Mouse (Mus musculus) heart, embryonic 15.5 days (tissue): ENCODE measurements at regions not wholly inside any gene's neighbourhood (a gene's known extent, or its start where the extent isn't known, plus 50 kb on each side); places are given as distances from the start of the nearest gene placed in this dataset.
A peak's percentile ranks its signal among the peaks of the same experiment; 100 is the strongest.

Source experiments
- ATAC-seq: fragments of 200-750 bp; cut with Nextera tagmentation; replicated peaks from 2 replicates; pipeline ENCODE4 v1.8.0; 2017; ENCODE audit warnings: low read depth, moderate TSS enrichment; ENCODE audit not compliant: insufficient number of reproducible peaks, insufficient read depth, low FRiP score
- H3K27ac ChIP-seq: fragments of 300-500 bp; sonication (generic); 2 replicates; pipeline ENCODE4 v1.5.1; 2015; ENCODE audit warnings: mild to moderate bottlenecking, inconsistent platforms
- H3K27me3 ChIP-seq: fragments of 300-500 bp; sonication (generic); 2 replicates; pipeline ENCODE4 v1.6.1; 2015; ENCODE audit warnings: inconsistent platforms
- H3K36me3 ChIP-seq: fragments of 300-500 bp; sonication (generic); 2 replicates; pipeline ENCODE4 v1.6.1; 2015; ENCODE audit warnings: mild to moderate bottlenecking, inconsistent platforms
- H3K4me1 ChIP-seq: fragments of 300-500 bp; sonication (generic); replicated peaks from 2 replicates; pipeline ENCODE4 v1.6.1; 2015; ENCODE audit warnings: inconsistent platforms
- H3K4me2 ChIP-seq: fragments of 300-500 bp; sonication (generic); 2 replicates; pipeline ENCODE4 v1.6.1; 2015; ENCODE audit warnings: inconsistent platforms, mild to moderate bottlenecking, moderate library complexity
- H3K4me3 ChIP-seq: fragments of 300-500 bp; sonication (generic); 2 replicates; pipeline ENCODE4 v1.5.1; 2015; ENCODE audit warnings: mild to moderate bottlenecking, inconsistent platforms
- H3K9ac ChIP-seq: fragments of 300-500 bp; sonication (generic); 2 replicates; pipeline ENCODE4 v1.6.1; 2015; ENCODE audit warnings: mild to moderate bottlenecking, inconsistent platforms
- H3K9me3 ChIP-seq: fragments of 300-500 bp; sonication (generic); replicated peaks from 2 replicates; pipeline ENCODE4 v1.6.1; 2016; ENCODE audit warnings: inconsistent platforms
- WGBS: fragments of 180-500 bp; shearing (Covaris S2); methylation state at CpG from one replicate; pipeline ENCODE4 v1.1.7; 2015; ENCODE audit warnings: mixed read lengths; 5-methylcytosine and 5-hydroxymethylcytosine counted together

DNA sequence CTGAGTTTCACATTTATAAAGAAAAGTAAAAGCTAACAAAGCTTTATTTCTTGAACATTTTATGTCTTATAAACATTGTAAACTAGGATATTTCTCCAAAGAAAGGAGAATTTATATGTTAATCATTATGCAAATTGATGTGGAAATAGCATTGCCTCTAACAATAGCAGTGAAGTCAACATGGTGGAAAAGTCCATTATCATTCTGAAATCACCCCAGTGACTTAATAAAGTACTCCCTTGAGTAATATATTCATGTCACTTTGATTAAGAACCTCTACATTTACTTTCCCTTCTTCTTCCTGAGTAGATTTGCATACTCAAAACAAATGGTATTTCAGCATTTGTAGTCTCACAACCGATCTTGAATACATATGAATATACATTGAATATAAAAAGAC, 676.7 kb upstream of the Edil3 start:
- Histone ChIP-seq H3K4me2 (no peak overlapping the region), H3K36me3 (no peaks in the 10 kb centered on the region), H3K27me3 (no peaks in the 10 kb centered on the region), H3K4me3 (no peak overlapping the region), H3K9me3 (no peaks in the 10 kb centered on the region), H3K27ac (no peak overlapping the region), H3K9ac (no peak overlapping the region), H3K4me1 (no peaks in the 10 kb centered on the region)
- WGBS, result 82% methylated on average over 1 of the region's 1 CpGs
- no peak for ATAC-seq

- WGBS, result 68% methylated on average over 3 of the region's 3 CpGs
- Histone ChIP-seq H3K4me3 (no peak overlapping the region), H3K27ac (no peak overlapping the region), H3K9me3 (no peaks in the 10 kb centered on the region), H3K4me2 (no peak overlapping the region), H3K4me1 (no peaks in the 10 kb centered on the region), H3K36me3 (no peaks in the 10 kb centered on the region), H3K9ac (no peak overlapping the region), H3K27me3 (no peaks in the 10 kb centered on the region)
- no peak for ATAC-seq
Observed at GRCm38 (mm10) chr13:88186579-88186978, 634.7 kb upstream of the Edil3 start.

- no peaks in the 10 kb centered on the region for H3K4me1 ChIP-seq
- no peaks in the 10 kb centered on the region for H3K9me3 ChIP-seq
- no peaks in the 10 kb centered on the region for H3K36me3 ChIP-seq
- no peaks in the 10 kb centered on the region for H3K27me3 ChIP-seq
- H3K4me3 ChIP-seq, result no peak overlapping the region
- H3K9ac ChIP-seq, result no peak overlapping the region
- no peak overlapping the region for H3K4me2 ChIP-seq
- 0 out of 2 replicates have a peak, but pooled peaks have one; percentile 43 for ATAC-seq
- H3K27ac ChIP-seq, result peak overlapping the region; percentile 59
Observed at GRCm38 (mm10) chr13:88201717-88202323, 619.5 kb upstream of the Edil3 start.

GRCm38 (mm10) chr13:88240448-88240847, 580.8 kb upstream of the Edil3 start:
- Histone ChIP-seq H3K9ac (no peak overlapping the region), H3K4me2 (no peak overlapping the region)
- ATAC-seq, result no peak

More at GRCm38 (mm10) chr13:88240448-88240847, 580.8 kb upstream of the Edil3 start:
- H3K27ac ChIP-seq, result no peak overlapping the region
- H3K27me3 ChIP-seq, result no peaks in the 10 kb centered on the region
- H3K4me3 ChIP-seq, result no peak overlapping the region
- no peaks in the 10 kb centered on the region for H3K9me3 ChIP-seq
- H3K36me3 ChIP-seq, result no peaks in the 10 kb centered on the region
- H3K4me1 ChIP-seq, result no peaks in the 10 kb centered on the region
